Mouse (Mus musculus) yolk sac, embryonic 10.5 days (tissue): ENCODE results near the gene Rbpj.
A peak's percentile ranks its signal among the peaks of the same experiment; 100 is the strongest.

Source experiments
- DNase-seq: peaks from one replicate; pipeline ENCODE4 v3.0.0-alpha.2; 2017; ENCODE audit warnings: low spot score

Gene Rbpj

GRCm38 (mm10) chr5:53469098-53469776, 3.3 kb downstream of the Rbpj start:
- DNase-seq: peak; percentile 68

DNA sequence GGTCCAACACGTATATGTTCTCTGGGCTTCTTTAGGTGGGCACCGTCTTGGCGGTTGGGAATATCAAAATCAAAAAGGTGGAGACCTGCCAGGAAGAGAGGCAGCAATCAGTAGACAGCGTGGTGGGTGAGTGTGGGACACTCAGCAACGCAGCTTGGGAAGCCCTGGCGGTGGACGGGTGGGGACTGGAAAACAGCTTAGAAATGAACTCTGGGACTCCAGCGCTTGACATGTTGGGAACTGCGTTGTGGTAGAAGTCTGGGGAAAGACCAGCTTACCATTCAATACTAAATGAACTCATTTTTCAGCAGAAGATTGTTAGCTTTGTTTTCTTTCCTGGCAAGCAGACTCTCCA, 3.8 kb downstream of the Rbpj start:
- DNase-seq: no peak

- DNase-seq: peak; percentile 86
Observed at GRCm38 (mm10) chr5:53470141-53471079, 4.5 kb downstream of the Rbpj start.

DNA sequence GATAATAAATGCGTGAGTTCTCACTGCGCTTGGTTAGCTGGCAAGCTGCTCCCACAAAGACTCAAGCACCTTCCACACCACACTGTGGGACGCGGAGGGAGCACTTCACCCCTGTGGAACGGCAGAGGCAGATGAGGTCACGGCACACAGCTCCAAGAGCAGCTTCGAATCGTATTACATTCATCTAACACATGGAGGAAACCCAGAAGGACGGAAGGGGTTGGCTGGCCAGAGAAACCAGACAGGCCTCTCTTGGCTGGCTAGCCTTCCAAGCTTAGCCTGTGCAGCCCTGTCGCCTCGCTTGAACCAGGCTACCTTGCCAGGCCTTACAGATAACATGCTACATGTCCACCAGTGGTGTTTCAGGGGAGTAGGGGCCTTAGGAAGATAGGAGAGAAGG, 6.5 kb downstream of the Rbpj start:
- no peak for DNase-seq

GRCm38 (mm10) chr5:53479161-53479560, 13.2 kb downstream of the Rbpj start:
- DNase-seq: no peak

DNA sequence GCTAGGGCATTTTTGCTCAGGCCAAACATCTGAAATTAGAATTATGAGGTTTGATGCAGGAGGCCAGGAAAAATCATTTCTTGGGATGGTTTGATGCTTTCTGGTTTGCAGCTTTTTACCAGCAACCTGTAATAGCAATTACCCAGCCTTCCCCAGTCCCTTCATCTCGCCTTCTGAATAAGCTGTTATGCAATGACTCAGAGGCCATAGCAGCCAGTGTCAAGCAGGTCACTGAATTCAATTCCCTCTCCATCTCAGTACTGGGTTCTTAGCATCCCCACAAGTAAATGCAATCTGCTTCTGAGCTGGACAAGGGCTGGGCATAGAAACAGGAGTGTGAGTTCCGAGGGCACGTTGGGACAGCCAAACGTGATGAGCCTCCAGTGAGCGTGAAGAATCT, 13.9 kb downstream of the Rbpj start:
- DNase-seq: no peak

GRCm38 (mm10) chr5:53481021-53481420, 15.1 kb downstream of the Rbpj start:
- no peak for DNase-seq

GRCm38 (mm10) chr5:53485069-53485628, 19.2 kb downstream of the Rbpj start:
- no peak for DNase-seq

DNA sequence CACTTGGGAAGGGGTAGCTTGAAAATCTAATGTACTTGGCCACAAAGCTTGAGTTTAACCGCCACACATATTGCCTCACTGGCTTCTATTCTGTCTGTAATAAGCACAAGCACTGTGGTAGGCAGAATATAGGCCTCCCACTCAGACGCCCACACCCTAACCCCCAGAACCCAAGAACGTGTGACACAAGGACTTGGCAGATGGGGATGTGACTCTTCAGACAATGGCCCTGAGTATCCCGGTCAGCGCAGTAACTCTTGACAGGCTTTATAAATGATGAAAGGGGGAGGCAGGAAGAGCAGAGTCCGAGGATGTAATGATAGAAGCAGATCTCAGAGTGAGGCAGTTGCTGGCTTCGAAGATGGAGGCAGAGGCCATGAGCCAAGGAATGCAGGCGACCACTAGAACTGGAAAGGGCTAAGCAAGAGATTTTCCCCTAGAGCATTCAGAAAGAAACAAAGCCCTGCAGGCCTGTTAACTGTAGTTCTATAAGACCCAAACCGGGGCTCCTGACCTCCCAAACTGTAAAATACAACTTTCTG, 20.1 kb downstream of the Rbpj start:
- DNase-seq: no peak

GRCm38 (mm10) chr5:53486966-53487592, 21.1 kb downstream of the Rbpj start:
- DNase-seq: no peak

DNA sequence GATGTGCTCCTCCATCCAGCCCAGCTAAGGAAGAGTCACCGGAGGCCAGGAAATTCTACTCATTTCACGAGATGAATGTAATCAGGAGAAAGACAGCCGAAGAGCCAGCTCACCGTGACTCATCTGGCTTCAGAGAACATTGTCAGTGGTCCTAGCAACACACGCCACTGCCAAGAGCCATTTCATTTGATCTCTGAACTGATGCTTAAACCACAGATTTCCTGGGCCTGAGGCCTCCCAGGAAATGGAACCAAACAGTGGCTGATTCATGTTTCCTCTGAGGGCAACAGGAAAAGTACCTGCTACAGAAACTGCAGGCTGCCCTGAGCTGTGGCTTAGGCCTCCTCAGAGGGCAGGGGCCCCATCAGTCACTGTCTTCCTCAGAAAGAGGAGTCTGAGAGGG, 24.7 kb downstream of the Rbpj start:
- no peak for DNase-seq

- DNase-seq: no peak
Observed at GRCm38 (mm10) chr5:53493756-53494155, 27.8 kb downstream of the Rbpj start.

DNA sequence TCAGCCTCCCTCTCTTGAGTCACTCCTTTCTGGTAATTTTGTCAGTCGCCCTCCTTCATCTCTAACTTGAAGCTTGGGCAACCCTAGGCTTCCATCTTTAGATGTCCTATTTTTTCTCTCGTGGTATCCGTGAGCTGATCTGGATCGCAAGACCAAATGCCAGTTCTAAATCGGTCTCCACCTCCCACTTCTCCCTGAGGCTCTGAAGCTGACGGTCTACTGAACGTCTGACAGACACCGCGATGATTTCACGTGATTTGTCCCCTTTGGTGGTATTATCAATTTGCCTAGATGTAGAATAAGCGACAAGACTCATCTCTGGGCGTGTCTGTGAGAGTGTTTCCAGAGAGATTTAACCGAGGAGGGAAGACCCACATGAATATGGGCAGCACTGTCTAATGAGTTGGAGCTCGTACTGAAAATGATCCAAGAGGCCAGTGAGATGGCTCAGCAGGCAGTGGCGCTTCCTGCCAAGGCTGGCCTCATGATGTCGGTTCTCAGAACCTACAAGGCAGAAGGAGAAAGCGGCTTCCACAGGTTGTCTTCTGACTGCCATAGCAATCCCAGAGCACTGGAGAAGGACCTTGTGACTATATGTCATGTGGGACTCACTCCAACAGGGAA, 28.7 kb downstream of the Rbpj start:
- DNase-seq: no peak

- DNase-seq: no peak
Observed at GRCm38 (mm10) chr5:53496846-53497549, 31.0 kb downstream of the Rbpj start.

- no peak for DNase-seq
Observed at GRCm38 (mm10) chr5:53499571-53499970, 33.6 kb downstream of the Rbpj start.

- no peak for DNase-seq
Observed at GRCm38 (mm10) chr5:53500509-53501145, 34.7 kb downstream of the Rbpj start.

GRCm38 (mm10) chr5:53503261-53503660, 37.3 kb downstream of the Rbpj start:
- DNase-seq: no peak

DNA sequence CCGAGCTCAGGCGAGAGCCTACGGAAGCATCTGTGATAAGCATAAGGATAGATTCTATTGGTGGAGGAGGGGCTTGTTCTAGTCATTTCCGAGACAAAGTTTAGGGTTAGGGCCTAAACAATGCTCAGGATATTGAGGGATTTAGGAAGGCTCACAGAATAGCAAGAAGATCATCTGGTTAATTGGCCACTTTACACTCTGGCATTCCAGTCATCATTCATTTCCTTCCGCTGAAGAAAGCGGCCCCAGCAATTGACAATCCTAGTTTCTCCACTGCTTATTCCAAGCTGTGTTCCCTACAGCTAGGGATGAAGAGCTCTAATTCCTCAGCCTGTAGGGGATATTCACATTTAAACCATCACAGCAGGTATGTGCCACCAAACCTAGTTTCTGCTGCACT, 39.8 kb downstream of the Rbpj start:
- DNase-seq: no peak

- DNase-seq: no peak
Observed at GRCm38 (mm10) chr5:53507371-53507770, 41.4 kb downstream of the Rbpj start.

DNA sequence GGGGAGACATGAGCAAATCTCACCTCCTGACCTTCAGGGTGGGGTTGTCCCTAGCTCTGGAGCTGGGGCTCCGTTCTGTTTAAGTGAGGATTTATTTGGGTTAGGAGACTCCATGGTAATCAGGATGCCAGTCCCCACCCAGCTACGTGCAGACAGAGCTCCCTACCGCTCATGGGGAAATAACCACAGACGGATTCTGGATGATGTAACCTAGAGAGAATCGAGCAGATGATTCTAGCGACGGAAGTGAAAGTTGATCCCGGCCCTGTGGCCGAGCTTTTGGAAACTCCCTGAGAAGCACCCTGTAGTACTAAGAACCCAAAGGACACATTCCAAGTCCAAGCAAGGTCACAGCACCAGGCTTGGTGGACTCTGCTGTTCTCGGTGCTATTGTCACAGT, 43.5 kb downstream of the Rbpj start:
- DNase-seq: no peak

GRCm38 (mm10) chr5:53509927-53510326, 44.0 kb downstream of the Rbpj start:
- DNase-seq: no peak
